Mouse (Mus musculus) C2C12 (cell line): ENCODE results near the gene Ppfia4. TPM values are rescaled to one million over a fixed set of nuclear protein-coding genes. Genes with fewer than 3 reads are reported as not detected.

Experiments used
- H3K27me3 ChIP-seq: one replicate; pipeline ENCODE4 v1.6.1; 2011; ENCODE audit not compliant: control insufficient read depth, insufficient read depth, insufficient read length
- H3K36me3 ChIP-seq: one replicate; pipeline ENCODE4 v1.6.1; 2011; ENCODE audit not compliant: control insufficient read depth, insufficient read depth
- H3K4me3 ChIP-seq: one replicate; pipeline ENCODE4 v1.5.1; 2011; ENCODE audit warnings: mild to moderate bottlenecking, control low read depth; ENCODE audit not compliant: poor library complexity, insufficient read depth, severe bottlenecking
- H3K79me2 ChIP-seq: one replicate; pipeline ENCODE4 v1.6.1; 2011; ENCODE audit not compliant: control insufficient read depth, insufficient read depth
- H3K79me3 ChIP-seq: one replicate; pipeline ENCODE4 v1.6.1; 2011; ENCODE audit warnings: low read depth, control low read depth
- H3ac ChIP-seq: one replicate; pipeline ENCODE3; 2011; ENCODE audit warnings: low read depth; ENCODE audit not compliant: control insufficient read depth, insufficient read length
- CEBPB ChIP-seq: IDR thresholded peaks from one replicate; pipeline ENCODE4 v1.6.1; 2011; ENCODE audit warnings: low read depth, mild to moderate bottlenecking, control low read depth, moderate library complexity
- CTCF ChIP-seq: IDR thresholded peaks from one replicate; pipeline ENCODE4 v1.5.1; 2011; ENCODE audit not compliant: control insufficient read depth, insufficient read depth, insufficient read length
- FOSL1 ChIP-seq: IDR thresholded peaks from one replicate; pipeline ENCODE4 v1.8.0; 2011; ENCODE audit warnings: mild to moderate bottlenecking, low read length; ENCODE audit not compliant: poor library complexity, insufficient read depth, severe bottlenecking
- MAX ChIP-seq: IDR thresholded peaks from one replicate; pipeline ENCODE4 v1.6.1; 2011; ENCODE audit warnings: mild to moderate bottlenecking, control low read depth
- MYOD1 ChIP-seq: IDR thresholded peaks from one replicate; pipeline ENCODE4 v1.6.1; 2011; ENCODE audit warnings: low read depth; ENCODE audit not compliant: control insufficient read depth, insufficient read length
- MYOG ChIP-seq: IDR thresholded peaks from one replicate; pipeline ENCODE4 v1.6.1; 2011; ENCODE audit not compliant: control insufficient read depth, insufficient read length; ENCODE audit errors: extremely low read depth
- USF1 ChIP-seq: IDR thresholded peaks from one replicate; pipeline ENCODE4 v1.6.1; 2011; ENCODE audit warnings: low read depth, mild to moderate bottlenecking, control low read depth, moderate library complexity
- long read RNA-seq, 2 experiments: library from polyadenylated mRNA; unstranded; transcript quantifications; one replicate each; pipeline ENCODE4 v2.0.0; 2019 to 2020
- polyA plus RNA-seq: library from polyadenylated mRNA; unstranded; fragments of >200 nt; fragmentation: generic; extraction: Trizol; gene quantifications from one replicate; pipeline ENCODE4 v1.2.1, GENCODE M21; 2012; ENCODE audit warnings: missing spikeins

The Ppfia4 gene
- 0.35 TPM for polyA plus RNA-seq
- long read RNA-seq, experiment 1, partial matches to known transcripts, result 1 of 1 reads
- long read RNA-seq, experiment 1, other reads (novel, unspliced or antisense), result 0 of 1 reads
- long read RNA-seq, experiment 2, result 0 reads

DNA sequence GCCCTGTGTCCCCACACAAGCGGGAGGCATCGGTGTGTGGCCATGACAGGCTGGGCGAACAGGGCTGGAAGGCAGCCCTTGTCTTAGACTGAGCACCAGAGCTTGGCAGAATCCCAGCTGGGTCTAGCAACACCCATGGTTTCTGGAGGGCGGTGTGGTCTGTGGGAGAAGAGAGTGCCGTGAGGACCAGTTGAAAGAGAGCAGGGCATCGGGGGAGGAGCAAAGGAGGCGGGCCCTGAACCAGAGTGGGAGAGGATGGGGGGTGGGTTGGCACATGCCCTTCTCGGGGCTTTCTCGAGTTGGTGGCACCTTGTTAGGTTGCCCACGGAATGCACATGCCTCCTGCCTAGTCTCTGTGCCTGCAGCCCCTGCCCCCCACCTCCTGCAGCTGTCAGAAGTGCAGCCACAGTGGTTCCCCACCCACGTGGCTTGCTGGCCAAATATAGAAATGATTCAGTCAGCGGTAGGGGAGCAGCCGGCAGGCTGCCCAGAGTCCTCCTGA lies at the start of gene Ppfia4:
Ppfia4 (minus strand) TSS at position 159 of the 502 bp plus-strand sequence.
- H3K4me3 ChIP-seq, result no peak within 1 kb of the TSS
- TF ChIP-seq MYOG, result no peak
- no peak for TF ChIP-seq FOSL1
- TF ChIP-seq USF1, result peak; percentile 76
- TF ChIP-seq MAX, result peak; percentile 83
- peak; percentile 88 for TF ChIP-seq MYOD1
- no peak within 1 kb of the TSS for H3ac ChIP-seq

DNA sequence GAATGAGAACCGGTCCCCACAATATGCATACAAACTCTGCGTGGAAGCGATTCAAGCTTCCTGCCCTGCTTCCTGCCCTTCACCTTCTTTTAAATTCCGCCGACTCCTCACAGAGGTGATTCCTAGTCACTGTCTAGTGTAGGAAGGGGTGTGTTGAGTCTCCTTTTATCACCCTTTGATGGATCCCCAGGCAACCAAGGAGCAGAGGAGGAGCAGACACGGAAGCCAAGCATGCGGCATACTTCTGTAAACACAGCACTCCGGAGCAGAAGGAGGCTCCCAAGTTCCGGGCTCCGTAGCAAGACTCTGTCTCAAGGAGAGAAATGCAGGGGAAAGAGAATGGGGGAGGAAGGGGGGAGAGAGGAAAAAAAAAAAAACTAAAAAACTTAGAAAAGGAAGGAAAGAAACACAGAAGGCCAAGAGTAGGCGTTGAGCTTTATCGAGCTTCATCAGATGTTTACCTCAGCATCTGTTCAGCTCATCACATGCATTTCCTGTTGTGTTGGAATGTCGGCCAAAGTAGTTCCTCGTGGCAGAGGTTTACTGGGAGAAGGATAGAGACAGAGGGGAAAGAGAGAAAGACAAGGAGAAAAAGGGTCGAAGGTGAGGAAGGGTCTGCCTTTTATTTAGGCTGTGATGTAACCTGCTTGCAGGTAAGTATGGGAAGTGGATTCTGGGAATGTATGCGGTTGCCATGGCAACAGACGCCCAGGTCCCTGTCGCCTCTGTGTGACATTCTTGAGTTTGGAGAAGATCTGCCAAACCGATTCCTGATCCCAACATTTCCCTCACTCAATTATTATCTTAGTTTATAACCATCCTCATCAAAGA lies 49.3 kb upstream of the Ppfia4 start:
- Histone ChIP-seq H3K79me3 (no peaks in the 10 kb centered on the region), H3K4me3 (no peak overlapping the region), H3K36me3 (no peaks in the 10 kb centered on the region), H3K27me3 (no peaks in the 10 kb centered on the region), H3K79me2 (no peaks in the 10 kb centered on the region), H3ac (no peak overlapping the region)
- TF ChIP-seq MAX (no peak), CEBPB (no peak), CTCF (no peak), MYOD1 (no peak), FOSL1 (no peak), USF1 (no peak), MYOG (no peak)

More for the DNA sequence above, at the start of gene Ppfia4:
- no peaks in the 10 kb centered on the region for H3K79me2 ChIP-seq
- peaks cover 5% of the 10 kb centered on the region for H3K27me3 ChIP-seq
- no peaks in the 10 kb centered on the region for H3K36me3 ChIP-seq
- no peaks in the 10 kb centered on the region for H3K79me3 ChIP-seq

DNA sequence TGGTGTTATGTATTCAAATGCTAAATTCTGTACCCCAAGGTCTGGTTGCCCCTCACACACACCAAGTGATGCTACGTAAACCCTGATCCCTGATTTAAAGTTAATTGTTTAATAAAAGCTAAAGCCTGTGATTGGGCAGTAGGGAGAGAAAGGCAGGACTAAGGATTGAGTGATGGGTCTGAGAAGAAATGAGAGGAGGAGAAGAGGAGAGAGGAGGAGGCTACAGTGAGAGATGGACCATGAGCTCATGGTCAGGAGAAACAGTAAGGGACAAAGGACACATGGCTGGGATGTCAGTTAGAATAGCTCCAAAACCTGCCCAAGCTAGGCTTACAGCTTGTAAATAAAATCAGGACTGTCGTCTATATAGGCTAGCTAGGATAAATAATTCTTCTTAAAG lies 48.3 kb upstream of the Ppfia4 start:
- Histone ChIP-seq H3K79me2 (no peaks in the 10 kb centered on the region), H3K4me3 (no peak overlapping the region), H3K27me3 (no peaks in the 10 kb centered on the region), H3K36me3 (no peaks in the 10 kb centered on the region), H3K79me3 (no peaks in the 10 kb centered on the region), H3ac (no peak overlapping the region)
- TF ChIP-seq CEBPB (no peak), USF1 (no peak), MYOD1 (no peak), CTCF (no peak), MAX (no peak), MYOG (no peak), FOSL1 (no peak)

DNA sequence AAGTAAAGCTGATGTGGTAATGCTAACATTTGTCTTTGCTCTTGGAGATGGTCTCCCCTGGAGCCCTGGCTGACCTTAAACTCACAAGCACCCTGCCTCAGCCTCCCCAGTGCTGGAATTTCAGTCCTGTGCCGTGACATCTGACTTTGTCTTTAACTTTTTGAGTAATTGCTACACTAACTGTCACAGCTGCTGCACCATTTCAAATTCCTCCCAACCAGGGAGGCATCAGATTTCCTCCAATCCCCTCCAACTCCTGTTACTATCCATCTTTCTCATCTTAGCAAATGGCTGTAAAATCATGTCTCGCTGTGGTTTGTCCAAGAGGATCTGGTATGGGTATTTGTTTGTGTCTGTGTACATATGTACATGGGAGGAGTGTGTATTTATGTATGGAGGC lies 41.4 kb upstream of the Ppfia4 start:
- TF ChIP-seq MYOG (no peak), USF1 (no peak), CEBPB (no peak), CTCF (no peak), MAX (no peak), FOSL1 (no peak), MYOD1 (peak; percentile 68)
- Histone ChIP-seq H3K4me3 (no peak overlapping the region), H3K79me2 (no peaks in the 10 kb centered on the region), H3K27me3 (no peaks in the 10 kb centered on the region), H3ac (no peak overlapping the region), H3K79me3 (no peaks in the 10 kb centered on the region), H3K36me3 (no peaks in the 10 kb centered on the region)

DNA sequence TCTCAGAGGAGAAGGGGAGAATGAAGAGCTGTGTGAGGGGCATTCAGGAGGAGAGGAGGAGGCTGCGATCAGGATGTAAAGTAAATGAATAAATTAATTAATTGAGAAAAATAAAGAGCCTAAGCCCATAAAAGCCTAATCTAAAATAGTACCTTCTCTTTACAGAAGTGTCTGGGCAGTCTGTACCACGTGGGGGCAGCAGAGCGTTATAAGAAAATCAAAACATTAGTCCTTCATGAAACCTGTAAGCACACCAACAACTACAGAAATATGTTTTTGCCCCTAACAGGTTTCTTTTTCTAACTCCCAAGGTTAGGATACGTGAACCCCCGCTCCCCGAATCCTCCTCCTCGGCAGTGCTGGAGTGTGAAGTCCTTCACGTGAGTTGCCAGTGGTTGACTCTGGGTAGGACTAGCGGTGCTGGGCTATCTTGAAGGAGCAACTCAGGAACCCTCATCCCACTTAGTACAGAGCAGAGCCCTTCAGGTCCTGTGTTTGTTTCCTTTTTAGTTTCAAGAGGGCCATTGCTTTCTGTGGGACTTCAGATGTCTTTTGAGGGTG lies 36.1 kb upstream of the Ppfia4 start:
- Histone ChIP-seq H3K27me3 (no peaks in the 10 kb centered on the region), H3K36me3 (no peaks in the 10 kb centered on the region), H3K79me3 (no peaks in the 10 kb centered on the region), H3ac (no peak overlapping the region), H3K79me2 (no peaks in the 10 kb centered on the region), H3K4me3 (no peak overlapping the region)
- TF ChIP-seq CTCF, result no peak
- no peak for TF ChIP-seq MYOD1
- TF ChIP-seq FOSL1, result no peak
- no peak for TF ChIP-seq CEBPB
- TF ChIP-seq USF1, result no peak
- no peak for TF ChIP-seq MAX
- no peak for TF ChIP-seq MYOG

DNA sequence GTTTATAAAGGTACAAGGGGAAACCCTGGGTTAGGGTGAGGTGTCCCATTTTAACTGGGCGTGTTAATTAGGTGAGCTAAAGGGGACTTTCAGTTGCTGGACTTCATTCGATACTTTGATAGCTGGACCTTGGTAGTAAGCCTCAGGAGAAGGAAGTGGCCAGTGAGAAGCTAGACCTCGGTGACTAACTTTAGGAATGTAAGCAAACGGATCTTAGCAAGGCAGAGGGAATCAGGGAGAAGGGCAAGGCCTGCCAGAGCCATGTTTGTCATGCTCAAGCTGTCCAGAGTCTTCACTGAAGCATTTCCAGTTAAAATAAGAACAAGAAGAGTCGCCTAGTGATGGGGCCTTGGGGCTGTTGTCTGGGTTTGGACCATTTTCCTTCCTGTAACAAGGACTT lies 32.8 kb upstream of the Ppfia4 start:
- Histone ChIP-seq H3ac (no peak overlapping the region), H3K4me3 (no peak overlapping the region), H3K79me2 (peaks cover 12% of the 10 kb centered on the region), H3K79me3 (peaks cover 10% of the 10 kb centered on the region), H3K36me3 (peaks cover 2% of the 10 kb centered on the region), H3K27me3 (no peaks in the 10 kb centered on the region)
- no peak for TF ChIP-seq CTCF
- TF ChIP-seq MAX, result no peak
- TF ChIP-seq FOSL1, result no peak
- no peak for TF ChIP-seq MYOG
- TF ChIP-seq MYOD1, result no peak
- no peak for TF ChIP-seq CEBPB
- no peak for TF ChIP-seq USF1
